Mouse (Mus musculus) gastrocnemius, adult 18-20 months (tissue): ENCODE results near the gene Gm5485. TPM values are rescaled to one million over a fixed set of nuclear protein-coding genes. Genes with fewer than 3 reads are reported as not detected.

Source experiments
- DNase-seq: peaks from one replicate; pipeline ENCODE4 v3.0.0; 2021; ENCODE audit warnings: low spot score
- total RNA-seq, 2 experiments: library from RNA; stranded (reverse); gene quantifications; 2 replicates each; pipeline ENCODE4 v1.2.3; 2021

Gene Gm5485
- total RNA-seq, 2 experiments from 2014 or later, result not detected

GRCm38 (mm10) chr16:48372461-48372860 lies 39.8 kb downstream of the Gm5485 start:
- no peak for DNase-seq

DNA sequence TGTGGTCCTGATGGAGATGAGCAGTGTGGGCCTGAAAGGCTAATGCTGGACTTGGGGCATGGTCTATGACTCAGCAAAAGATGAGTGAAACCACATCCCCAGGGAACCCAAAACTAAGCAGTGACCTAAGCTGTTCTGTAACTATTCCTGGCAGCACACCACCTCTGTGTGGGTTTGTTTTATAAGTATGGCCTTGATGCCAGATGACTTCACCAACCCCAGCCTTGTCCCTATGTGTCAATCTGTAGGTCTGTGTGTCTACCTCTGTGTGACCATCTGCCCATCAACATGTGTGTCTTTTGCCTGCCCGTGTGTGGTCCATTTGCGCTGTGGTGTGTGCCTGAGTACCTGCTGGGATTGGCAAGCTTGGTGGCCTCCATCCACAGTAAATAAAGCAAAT lies 44.1 kb downstream of the Gm5485 start:
- DNase-seq, result peak; percentile 3

- DNase-seq, result no peak
Observed at GRCm38 (mm10) chr16:48366801-48367200, 45.4 kb downstream of the Gm5485 start.

DNA sequence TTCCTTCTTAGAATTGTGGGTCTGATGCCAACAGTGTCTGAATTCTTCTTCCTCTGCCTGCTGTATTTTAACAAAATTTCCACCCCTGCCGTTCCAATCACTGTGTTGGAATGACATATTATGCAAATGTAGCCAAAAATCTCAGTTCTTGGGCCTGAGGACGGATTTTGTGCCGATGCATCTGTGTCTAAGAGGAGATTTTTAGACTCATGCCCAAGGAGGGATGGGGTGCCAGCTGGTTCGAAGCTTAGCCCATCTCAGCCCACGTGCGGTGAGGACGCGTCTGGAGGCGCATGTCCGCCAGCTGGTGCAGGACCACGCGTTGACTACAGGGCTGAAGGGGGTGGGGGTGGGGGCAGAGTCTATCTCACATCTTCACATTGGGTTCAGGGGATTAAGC lies 51.3 kb downstream of the Gm5485 start:
- no peak for DNase-seq

GRCm38 (mm10) chr16:48356417-48356816 lies 55.8 kb downstream of the Gm5485 start:
- peak; percentile 14 for DNase-seq

GRCm38 (mm10) chr16:48355716-48356115 lies 56.5 kb downstream of the Gm5485 start:
- DNase-seq, result no peak

Other genes with a start within 250 kb of the Gm5485 start
- gene Dppa4, start 128.7 kb downstream of the Gm5485 start, total RNA-seq, result not detected
- gene Dppa2, start 108.5 kb downstream of the Gm5485 start, total RNA-seq, result not detected
- under 1 TPM in 1 of 2 experiments, not detected in 1; 0.25 TPM for gene Morc1, start 18.8 kb upstream of the Gm5485 start, total RNA-seq